Mouse (Mus musculus) lung, postnatal 10 days (tissue): Measurements from ENCODE around the gene Nostrin.

Experiments
- DNase-seq: peaks from one replicate; pipeline ENCODE4 v3.0.0; 2021

The Nostrin gene

GRCm38 (mm10) chr2:69205791-69206351 lies 70.3 kb downstream of the Nostrin start, which contains the start of gene Spc25:
Gene Spc25 (minus strand): TSS chr2:69206194.
- DNase-seq: peak; percentile 96

- DNase-seq: no peak
These were observed 70.9 kb downstream of the Nostrin start for GRCm38 (mm10) chr2:69206523-69206922.

- no peak for DNase-seq
These were observed 74.1 kb downstream of the Nostrin start for GRCm38 (mm10) chr2:69209684-69210083.

- DNase-seq: no peak
These were observed 75.2 kb downstream of the Nostrin start, which contains the start of gene G6pc2 for GRCm38 (mm10) chr2:69210773-69211172. Gene G6pc2 (plus strand): TSS chr2:69211073.

GRCm38 (mm10) chr2:69212652-69213051 lies 77.1 kb downstream of the Nostrin start:
- DNase-seq: no peak

- no peak for DNase-seq
These were observed 79.6 kb downstream of the Nostrin start for GRCm38 (mm10) chr2:69215242-69215641.

GRCm38 (mm10) chr2:69221868-69222416 lies 86.3 kb downstream of the Nostrin start:
- DNase-seq: no peak

- DNase-seq: no peak
These were observed 87.2 kb downstream of the Nostrin start for GRCm38 (mm10) chr2:69222815-69223214.

- no peak for DNase-seq
These were observed 89.1 kb downstream of the Nostrin start for GRCm38 (mm10) chr2:69224724-69225123.

GRCm38 (mm10) chr2:69226876-69227275 lies 91.3 kb downstream of the Nostrin start:
- DNase-seq: no peak

- DNase-seq: no peak
These were observed 93.0 kb downstream of the Nostrin start for GRCm38 (mm10) chr2:69228635-69229034.

GRCm38 (mm10) chr2:69230137-69230536 lies 94.5 kb downstream of the Nostrin start:
- DNase-seq: no peak

GRCm38 (mm10) chr2:69232101-69232500 lies 96.5 kb downstream of the Nostrin start:
- DNase-seq: no peak

- no peak for DNase-seq
These were observed 99.5 kb downstream of the Nostrin start for GRCm38 (mm10) chr2:69234976-69235678.
